Mouse (Mus musculus) testis, postnatal 14 days (tissue): Measurements from ENCODE around the gene Tspyl3.
"Not testable (repeated sequence)": the region's sequence is repeated elsewhere in the genome, so short reads cannot be mapped to it uniquely, and the experiment has no call there.

Source experiments
- DNase-seq: peaks from one replicate; pipeline ENCODE4 v3.0.0; 2021; ENCODE audit warnings: low spot score

The Tspyl3 gene

GRCm38 (mm10) chr2:153224946-153225594 lies at the start of gene Tspyl3:
Gene Tspyl3 (minus strand): TSS chr2:153225441.
- no peak for DNase-seq

- DNase-seq: no peak
Observed at GRCm38 (mm10) chr2:153274919-153275247, 49.6 kb upstream of the Tspyl3 start.

GRCm38 (mm10) chr2:153274200-153274918 lies 49.1 kb upstream of the Tspyl3 start:
- DNase-seq: not testable (repeated sequence)

GRCm38 (mm10) chr2:153270231-153270915 lies 45.1 kb upstream of the Tspyl3 start:
- DNase-seq: not testable (repeated sequence)

GRCm38 (mm10) chr2:153267331-153267730 lies 42.1 kb upstream of the Tspyl3 start:
- no peak for DNase-seq

- DNase-seq: no peak
Observed at GRCm38 (mm10) chr2:153263053-153263452, 37.8 kb upstream of the Tspyl3 start.

GRCm38 (mm10) chr2:153259864-153260674 lies 34.8 kb upstream of the Tspyl3 start:
- no peak for DNase-seq

GRCm38 (mm10) chr2:153259030-153259863 lies 34.0 kb upstream of the Tspyl3 start:
- DNase-seq: no peak

GRCm38 (mm10) chr2:153256604-153257003 lies 31.4 kb upstream of the Tspyl3 start:
- no peak for DNase-seq

- no peak for DNase-seq
Observed at GRCm38 (mm10) chr2:153249751-153250150, 24.5 kb upstream of the Tspyl3 start.

GRCm38 (mm10) chr2:153242156-153242555 lies 16.9 kb upstream of the Tspyl3 start:
- no peak for DNase-seq

- peak; percentile 92 for DNase-seq
Observed at GRCm38 (mm10) chr2:153241250-153242014, 16.2 kb upstream of the Tspyl3 start, which contains the start of the genes Plagl2 and Pofut1. Gene Plagl2 (minus strand): TSS chr2:153241426. Gene Pofut1 (plus strand): TSS chr2:153241533.

GRCm38 (mm10) chr2:153240701-153241235 lies 15.5 kb upstream of the Tspyl3 start:
- peak; percentile 64 for DNase-seq

GRCm38 (mm10) chr2:153239860-153240480 lies 14.7 kb upstream of the Tspyl3 start:
- DNase-seq: no peak

- no peak for DNase-seq
Observed at GRCm38 (mm10) chr2:153239021-153239859, 14.0 kb upstream of the Tspyl3 start.

- DNase-seq: no peak
Observed at GRCm38 (mm10) chr2:153238406-153238805, 13.2 kb upstream of the Tspyl3 start.

- no peak for DNase-seq
Observed at GRCm38 (mm10) chr2:153237891-153238290, 12.7 kb upstream of the Tspyl3 start.

- DNase-seq: no peak
Observed at GRCm38 (mm10) chr2:153237193-153237592, 12.0 kb upstream of the Tspyl3 start.

- DNase-seq: no peak
Observed at GRCm38 (mm10) chr2:153228523-153228922, 3.3 kb upstream of the Tspyl3 start.
